Mouse (Mus musculus): ENCODE data around the gene Abat.

Abat gene

DNA sequence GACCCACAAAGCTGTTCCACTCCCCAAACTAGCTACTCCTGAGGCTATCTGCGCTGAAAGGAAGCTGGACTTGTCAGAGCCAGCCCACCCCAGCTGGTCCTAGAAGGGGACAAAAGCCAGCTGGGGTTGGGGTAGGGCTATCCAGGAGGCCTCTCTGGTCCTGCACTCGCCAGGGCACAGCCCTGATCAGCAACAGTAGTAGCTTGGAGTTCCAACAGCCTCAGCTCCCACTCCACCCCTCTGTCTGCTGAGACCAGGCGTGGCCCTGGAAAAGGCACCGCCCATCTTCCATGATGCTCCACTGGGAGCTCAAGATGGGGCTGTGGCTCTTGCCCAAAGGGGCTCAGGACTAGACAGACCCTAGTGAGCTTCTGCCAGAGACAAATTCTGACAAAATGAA is 154.6 kb downstream of the Abat start:
- in situ Hi-C loops (cut with MboI, MseI): no loop called here

DNA sequence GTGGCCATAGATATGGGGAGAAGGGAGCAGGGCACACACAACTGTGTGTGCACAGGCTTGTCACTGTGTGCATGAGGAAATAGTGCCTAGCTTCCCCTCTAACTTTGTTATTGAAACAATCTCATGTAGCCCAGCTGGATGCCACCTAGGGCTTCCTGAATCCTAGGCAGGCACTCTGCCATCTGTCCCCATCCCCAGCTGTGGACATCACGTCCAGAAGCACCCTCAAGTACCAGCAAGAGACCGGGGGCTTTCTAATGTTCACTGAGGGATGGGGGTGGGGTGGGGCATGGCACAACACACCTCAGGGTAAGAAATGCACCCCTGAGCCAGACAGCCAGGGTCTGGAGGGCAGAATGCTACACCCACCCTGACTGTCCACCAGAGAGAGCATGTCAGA is 155.2 kb downstream of the Abat start:
- in situ Hi-C loops (cut with MboI, MseI): no loop called here

DNA sequence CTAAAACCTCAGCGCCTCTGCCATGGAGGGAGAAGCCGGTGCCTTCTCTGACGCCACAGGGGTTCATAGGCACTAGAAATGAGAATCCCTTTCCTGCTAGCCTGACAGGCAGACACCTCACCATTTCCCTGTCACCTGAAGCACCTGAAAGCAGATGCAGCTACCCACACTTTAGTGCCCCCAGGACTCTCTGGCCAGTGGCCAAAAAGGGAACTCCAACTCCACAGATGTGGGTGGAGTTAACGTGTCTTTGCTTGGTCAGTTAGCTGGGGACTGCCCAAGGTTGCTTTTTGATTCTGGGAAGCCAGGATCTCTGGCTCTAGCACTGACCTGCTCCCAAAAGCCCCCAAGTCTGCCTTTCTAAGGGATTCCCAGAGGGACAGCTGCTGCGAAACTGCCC is 156.2 kb downstream of the Abat start:
- in situ Hi-C loops (cut with MboI, MseI): no loop called here

DNA sequence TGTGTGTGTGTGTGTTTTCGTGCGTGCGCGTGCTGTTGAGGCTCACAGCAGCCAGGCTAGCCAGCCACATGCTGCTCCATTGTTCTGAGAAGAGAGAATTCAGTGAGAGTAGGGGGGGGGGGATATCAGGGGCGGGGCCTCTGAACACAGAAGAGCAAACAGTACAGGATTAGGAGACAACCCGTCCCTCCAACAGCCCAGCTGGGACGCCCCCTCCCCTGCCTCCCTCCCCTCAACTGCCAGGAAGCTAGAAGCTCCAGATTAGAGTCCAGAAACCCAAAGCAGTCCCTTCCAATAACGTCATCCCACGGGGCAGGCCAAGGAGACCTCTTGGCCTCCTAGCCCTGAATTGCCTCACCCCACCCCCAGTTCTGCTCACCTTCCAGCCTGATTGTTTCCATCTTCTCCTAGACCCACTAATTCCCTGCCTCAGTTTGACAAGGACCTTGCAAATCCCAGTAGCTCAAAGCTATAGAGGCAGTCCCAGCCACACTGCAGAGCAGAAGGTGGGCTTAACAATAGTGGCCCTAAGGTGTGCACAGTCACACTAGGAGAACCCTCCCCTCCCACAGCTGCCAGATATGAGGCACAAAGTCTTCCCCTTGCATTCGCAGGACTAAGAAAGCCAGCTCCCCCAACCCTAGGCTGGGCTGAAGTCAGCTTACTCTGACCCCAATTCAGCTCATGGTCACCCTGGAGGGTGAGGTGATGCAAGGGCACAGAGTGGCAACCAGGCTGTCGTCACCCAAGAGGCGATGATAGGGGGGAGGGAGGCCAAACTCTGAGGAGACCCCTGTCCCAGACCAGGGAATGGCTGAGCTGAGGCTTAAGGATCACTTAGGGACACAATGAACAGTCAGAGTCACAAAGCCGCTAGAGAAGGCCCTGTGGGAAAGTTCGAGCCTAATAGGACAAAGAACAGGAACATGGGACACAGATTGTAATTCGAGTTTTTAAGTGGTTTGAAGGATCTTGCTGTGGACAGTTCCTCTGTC is 157.1 kb downstream of the Abat start:
- in situ Hi-C loops (cut with MboI, MseI): no loop called here

Data from T-helper 1 cell (primary cell).